Mouse (Mus musculus): ENCODE measurements around the gene Schip1. TPM values are rescaled to one million over a fixed set of nuclear protein-coding genes. Genes with fewer than 3 reads are reported as not detected.

The Schip1 gene
- polyA plus RNA-seq, 1 experiment from 2014 or later = 39.7 TPM

Other genes starting within 250 kb of the Schip1 start
- 0.20 and 0.52 TPM in 2 replicates for gene Iqcj, start 172.6 kb upstream of the Schip1 start, polyA plus RNA-seq (2016; fragmentation: Nextera tagmentation; extraction: Ambion mirVana)
- 0.12 and 1.2 TPM in 2 replicates for gene Iqschfp, start 172.6 kb upstream of the Schip1 start, polyA plus RNA-seq (2016; fragmentation: Nextera tagmentation; extraction: Ambion mirVana)